Mouse (Mus musculus) heart, embryonic 16.5 days (tissue): Measurements from ENCODE around the gene Hmx1. TPM values are rescaled to one million over a fixed set of nuclear protein-coding genes. Genes with fewer than 3 reads are reported as not detected.

Source experiments
- ATAC-seq: fragments of 200-750 bp; cut with Nextera tagmentation; replicated peaks from 2 replicates; pipeline ENCODE4 v1.8.0; 2017; ENCODE audit warnings: moderate number of reproducible peaks; ENCODE audit not compliant: insufficient read depth, low FRiP score; ENCODE audit errors: extremely low read depth
- H3K27ac ChIP-seq: fragments of 300-500 bp; sonication (generic); 2 replicates; pipeline ENCODE4 v1.5.1; 2014; ENCODE audit warnings: mild to moderate bottlenecking, low read length, control low read depth, moderate library complexity
- H3K27me3 ChIP-seq: fragments of 300-500 bp; sonication (generic); 2 replicates; pipeline ENCODE4 v1.6.1; 2014; ENCODE audit warnings: low read length, mixed read lengths; ENCODE audit not compliant: control insufficient read depth, insufficient read depth
- H3K36me3 ChIP-seq: fragments of 300-500 bp; sonication (generic); 2 replicates; pipeline ENCODE4 v1.6.1; 2014; ENCODE audit not compliant: control insufficient read depth, insufficient read depth
- H3K4me1 ChIP-seq: fragments of 300-500 bp; sonication (generic); 2 replicates; pipeline ENCODE4 v1.6.1; 2014; ENCODE audit warnings: low read length, mixed read lengths; ENCODE audit not compliant: control insufficient read depth, insufficient read depth
- H3K4me2 ChIP-seq: fragments of 300-500 bp; sonication (generic); 2 replicates; pipeline ENCODE4 v1.6.1; 2014; ENCODE audit warnings: low read depth, mild to moderate bottlenecking, control low read depth, low read length
- H3K4me3 ChIP-seq: fragments of 300-500 bp; sonication (generic); 2 replicates; pipeline ENCODE4 v1.5.1; 2014; ENCODE audit warnings: mild to moderate bottlenecking, control low read depth, low read length
- H3K9ac ChIP-seq: fragments of 300-500 bp; sonication (generic); 2 replicates; pipeline ENCODE4 v1.6.1; 2014; ENCODE audit warnings: low read length, control low read depth
- H3K9me3 ChIP-seq: fragments of 300-500 bp; sonication (generic); replicated peaks from 2 replicates; pipeline ENCODE4 v1.6.1; 2016; ENCODE audit warnings: low read length; ENCODE audit not compliant: control insufficient read depth
- WGBS: fragments of 180-500 bp; shearing (Covaris S2); extraction: QIAGEN DNeasy Blood & Tissue Kit; methylation state at CpG from one replicate; pipeline ENCODE4 v1.1.7; 2014; 5-methylcytosine and 5-hydroxymethylcytosine counted together
- polyA plus RNA-seq: library from polyadenylated mRNA; unstranded; fragments of >200 nt; fragmentation: Nextera tagmentation; extraction: Ambion mirVana; gene quantifications from 2 replicates; pipeline ENCODE4 v1.2.1, GENCODE M21; 2015

The Hmx1 gene
- polyA plus RNA-seq, 1 experiment from 2014 or later = not detected

GRCm38 (mm10) chr5:35396976-35397641 lies 8.2 kb downstream of the Hmx1 start:
- Histone ChIP-seq H3K27ac (no peak overlapping the region), H3K9me3 (no peaks in the 10 kb centered on the region), H3K4me2 (0 out of 2 replicates have a peak overlapping the region, but pooled peaks have one; percentile 6), H3K4me3 (0 out of 2 replicates have a peak overlapping the region, but pooled peaks have one; percentile 12), H3K27me3 (peaks cover 95% of the 10 kb centered on the region), H3K36me3 (no peaks in the 10 kb centered on the region), H3K4me1 (peaks cover 7% of the 10 kb centered on the region; the same call in 1 of the 2 replicates), H3K9ac (no peak overlapping the region)
- no peak for ATAC-seq
- 2% methylated on average over 57 of the region's 57 CpGs for WGBS

- peak overlapping the region; percentile 6; the same call in 1 of the 2 replicates for H3K4me2 ChIP-seq
- 2% methylated on average over 50 of the region's 52 CpGs for WGBS
These were observed 8.9 kb downstream of the Hmx1 start for GRCm38 (mm10) chr5:35397642-35398309.

GRCm38 (mm10) chr5:35398310-35398910 lies 9.5 kb downstream of the Hmx1 start:
- no peaks in the 10 kb centered on the region for H3K9me3 ChIP-seq
- H3K36me3 ChIP-seq = no peaks in the 10 kb centered on the region
- ATAC-seq = no peak
- no peak overlapping the region for H3K27ac ChIP-seq
- no peak overlapping the region for H3K9ac ChIP-seq
- H3K27me3 ChIP-seq = peaks cover 95% of the 10 kb centered on the region
- no peak overlapping the region for H3K4me2 ChIP-seq
- under 1% methylated on average over 14 of the region's 14 CpGs for whole genome bisulfite sequencing
- no peak overlapping the region for H3K4me3 ChIP-seq
- peaks cover 5% of the 10 kb centered on the region; the same call in 1 of the 2 replicates for H3K4me1 ChIP-seq

More at GRCm38 (mm10) chr5:35397642-35398309, 8.9 kb downstream of the Hmx1 start:
- H3K4me1 ChIP-seq = peaks cover 5% of the 10 kb centered on the region; the same call in 1 of the 2 replicates
- H3K36me3 ChIP-seq = no peaks in the 10 kb centered on the region
- H3K27me3 ChIP-seq = peaks cover 95% of the 10 kb centered on the region
- no peak overlapping the region for H3K27ac ChIP-seq
- H3K9ac ChIP-seq = no peak overlapping the region
- no peaks in the 10 kb centered on the region for H3K9me3 ChIP-seq
- ATAC-seq = no peak
- 0 out of 2 replicates have a peak overlapping the region, but pooled peaks have one; percentile 12 for H3K4me3 ChIP-seq

GRCm38 (mm10) chr5:35399061-35399460 lies 10.2 kb downstream of the Hmx1 start:
- H3K36me3 ChIP-seq = no peaks in the 10 kb centered on the region
- H3K4me3 ChIP-seq = no peak overlapping the region
- no peak overlapping the region for H3K4me2 ChIP-seq
- no peaks in the 10 kb centered on the region for H3K9me3 ChIP-seq
- peaks cover 97% of the 10 kb centered on the region for H3K27me3 ChIP-seq
- no peak overlapping the region for H3K27ac ChIP-seq
- WGBS = 5% methylated on average over 7 of the region's 7 CpGs
- H3K9ac ChIP-seq = no peak overlapping the region
- peaks cover 5% of the 10 kb centered on the region; the same call in 1 of the 2 replicates for H3K4me1 ChIP-seq
- ATAC-seq = no peak

- no peak overlapping the region for H3K4me3 ChIP-seq
- no peak overlapping the region for H3K27ac ChIP-seq
- no peaks in the 10 kb centered on the region for H3K36me3 ChIP-seq
- H3K27me3 ChIP-seq = peaks cover 97% of the 10 kb centered on the region
- H3K9ac ChIP-seq = no peak overlapping the region
- peaks cover 5% of the 10 kb centered on the region; the same call in 1 of the 2 replicates for H3K4me1 ChIP-seq
- H3K4me2 ChIP-seq = no peak overlapping the region
- no peaks in the 10 kb centered on the region for H3K9me3 ChIP-seq
- no peak for ATAC-seq
- WGBS = 2% methylated on average over 47 of the region's 48 CpGs
These were observed 10.9 kb downstream of the Hmx1 start for GRCm38 (mm10) chr5:35399704-35400320.

- Histone ChIP-seq H3K27ac (no peak overlapping the region), H3K4me3 (no peak overlapping the region), H3K27me3 (peaks cover 96% of the 10 kb centered on the region), H3K4me2 (no peak overlapping the region), H3K36me3 (no peaks in the 10 kb centered on the region), H3K9ac (no peak overlapping the region), H3K4me1 (peaks cover 5% of the 10 kb centered on the region; the same call in 1 of the 2 replicates), H3K9me3 (no peaks in the 10 kb centered on the region)
- 3% methylated on average over 8 of the region's 8 CpGs for WGBS
- ATAC-seq = no peak
These were observed 12.3 kb downstream of the Hmx1 start for GRCm38 (mm10) chr5:35401240-35401639.

GRCm38 (mm10) chr5:35407411-35407930 lies 18.6 kb downstream of the Hmx1 start:
- Histone ChIP-seq H3K9me3 (no peaks in the 10 kb centered on the region), H3K36me3 (no peaks in the 10 kb centered on the region), H3K4me2 (no peak overlapping the region), H3K27me3 (peaks cover 78% of the 10 kb centered on the region), H3K27ac (no peak overlapping the region), H3K4me3 (no peak overlapping the region), H3K9ac (no peak overlapping the region), H3K4me1 (no peaks in the 10 kb centered on the region)
- 69% methylated on average over 9 of the region's 9 CpGs for WGBS
- ATAC-seq = no peak

- Histone ChIP-seq H3K4me1 (no peaks in the 10 kb centered on the region), H3K9me3 (no peaks in the 10 kb centered on the region), H3K36me3 (no peaks in the 10 kb centered on the region), H3K4me2 (no peak overlapping the region), H3K9ac (no peak overlapping the region), H3K27me3 (peaks cover 62% of the 10 kb centered on the region), H3K4me3 (no peak overlapping the region), H3K27ac (no peak overlapping the region)
- 51% methylated on average over 10 of the region's 10 CpGs for WGBS
- ATAC-seq = no peak
These were observed 22.1 kb downstream of the Hmx1 start for GRCm38 (mm10) chr5:35411028-35411427.
